Mouse (Mus musculus) lung, embryonic 14.5 days (tissue): ENCODE results near the gene 4930404N11Rik. TPM values are rescaled to one million over a fixed set of nuclear protein-coding genes. Genes with fewer than 3 reads are reported as not detected.

Source experiments
- ATAC-seq: fragments of 200-750 bp; cut with Nextera tagmentation; 2 replicates; pipeline ENCODE4 v1.8.0; 2017; ENCODE audit warnings: mild to moderate bottlenecking, moderate TSS enrichment, moderate library complexity; ENCODE audit not compliant: insufficient read depth
- DNase-seq: peaks from one replicate; pipeline ENCODE4 v3.0.0-alpha.2; 2015
- H3K27ac ChIP-seq: fragments of 300-500 bp; sonication (generic); 2 replicates; pipeline ENCODE4 v1.5.1; 2014; ENCODE audit warnings: low read depth, mild to moderate bottlenecking, moderate library complexity
- H3K27me3 ChIP-seq: fragments of 300-500 bp; sonication (generic); 2 replicates; pipeline ENCODE4 v1.6.1; 2014; ENCODE audit warnings: low read length, control low read depth; ENCODE audit not compliant: insufficient read depth
- H3K36me3 ChIP-seq: fragments of 300-500 bp; sonication (generic); 2 replicates; pipeline ENCODE4 v1.6.1; 2014; ENCODE audit warnings: control low read depth; ENCODE audit not compliant: insufficient read depth
- H3K4me1 ChIP-seq: fragments of 300-500 bp; sonication (generic); 2 replicates; pipeline ENCODE4 v1.6.1; 2014; ENCODE audit warnings: antibody characterized with exemption, control low read depth; ENCODE audit not compliant: insufficient read depth
- H3K4me2 ChIP-seq: fragments of 300-500 bp; sonication (generic); 2 replicates; pipeline ENCODE4 v1.6.1; 2014; ENCODE audit warnings: mild to moderate bottlenecking
- H3K4me3 ChIP-seq: fragments of 300-500 bp; sonication (generic); 2 replicates; pipeline ENCODE4 v1.5.1; 2014; ENCODE audit warnings: low read depth, low read length
- H3K9ac ChIP-seq: fragments of 300-500 bp; sonication (generic); 2 replicates; pipeline ENCODE4 v1.6.1; 2014
- H3K9me3 ChIP-seq: fragments of 300-500 bp; sonication (generic); 2 replicates; pipeline ENCODE4 v1.6.1; 2016; ENCODE audit warnings: low read depth, low read length, control low read depth
- CTCF ChIP-seq: IDR thresholded peaks from 2 replicates; pipeline ENCODE4 v1.5.1; 2016; ENCODE audit warnings: antibody characterized with exemption, low read depth
- WGBS: fragments of 180-500 bp; shearing (Covaris S2); extraction: QIAGEN DNeasy Blood & Tissue Kit; methylation state at CpG from one replicate; pipeline ENCODE4 v1.1.7; 2014; 5-methylcytosine and 5-hydroxymethylcytosine counted together
- polyA plus RNA-seq: library from polyadenylated mRNA; unstranded; fragments of >200 nt; fragmentation: Nextera tagmentation; extraction: Ambion mirVana; gene quantifications from 2 replicates; pipeline ENCODE4 v1.2.1, GENCODE M21; 2014

Gene 4930404N11Rik
- polyA plus RNA-seq, 1 experiment from 2014 or later: 0.92 TPM

DNA sequence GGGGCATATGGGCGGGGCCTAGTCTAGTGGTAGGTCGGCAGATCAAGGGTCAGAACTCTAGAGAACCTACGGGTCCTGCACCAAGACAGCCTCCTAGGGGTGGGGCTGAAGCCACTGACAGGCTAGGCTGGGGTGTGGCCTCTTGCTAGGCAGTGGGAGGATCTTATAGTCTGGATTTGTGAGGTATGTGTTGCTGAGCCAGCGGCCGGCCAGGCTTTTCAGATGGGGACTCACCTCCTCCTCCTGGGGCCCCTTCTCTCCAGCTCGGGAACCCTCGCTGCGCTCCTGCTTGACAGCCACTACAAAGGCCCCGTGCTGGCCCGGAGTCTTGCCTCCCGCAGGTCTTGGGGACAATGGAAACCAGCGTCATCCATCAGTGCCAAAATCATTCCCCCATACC, 16.5 kb downstream of the 4930404N11Rik start:
- peak overlapping the region; percentile 95 for H3K4me2 ChIP-seq
- peak overlapping the region; percentile 81; the same call in 1 of the 2 replicates for H3K27ac ChIP-seq
- H3K27me3 ChIP-seq: 0 out of 2 replicates have a peak, but pooled peaks cover 4% of the 10 kb centered on the region
- H3K9me3 ChIP-seq: no peaks in the 10 kb centered on the region
- H3K4me1 ChIP-seq: peaks cover 14% of the 10 kb centered on the region
- H3K9ac ChIP-seq: peak overlapping the region; percentile 84; the same call in 1 of the 2 replicates
- H3K4me3 ChIP-seq: peak overlapping the region; percentile 79
- DNase-seq (peak; percentile 64), ATAC-seq (no peak)
- TF ChIP-seq CTCF: no peak
- 4% methylated on average over 11 of the region's 12 CpGs for WGBS
- H3K36me3 ChIP-seq: peaks cover 24% of the 10 kb centered on the region

DNA sequence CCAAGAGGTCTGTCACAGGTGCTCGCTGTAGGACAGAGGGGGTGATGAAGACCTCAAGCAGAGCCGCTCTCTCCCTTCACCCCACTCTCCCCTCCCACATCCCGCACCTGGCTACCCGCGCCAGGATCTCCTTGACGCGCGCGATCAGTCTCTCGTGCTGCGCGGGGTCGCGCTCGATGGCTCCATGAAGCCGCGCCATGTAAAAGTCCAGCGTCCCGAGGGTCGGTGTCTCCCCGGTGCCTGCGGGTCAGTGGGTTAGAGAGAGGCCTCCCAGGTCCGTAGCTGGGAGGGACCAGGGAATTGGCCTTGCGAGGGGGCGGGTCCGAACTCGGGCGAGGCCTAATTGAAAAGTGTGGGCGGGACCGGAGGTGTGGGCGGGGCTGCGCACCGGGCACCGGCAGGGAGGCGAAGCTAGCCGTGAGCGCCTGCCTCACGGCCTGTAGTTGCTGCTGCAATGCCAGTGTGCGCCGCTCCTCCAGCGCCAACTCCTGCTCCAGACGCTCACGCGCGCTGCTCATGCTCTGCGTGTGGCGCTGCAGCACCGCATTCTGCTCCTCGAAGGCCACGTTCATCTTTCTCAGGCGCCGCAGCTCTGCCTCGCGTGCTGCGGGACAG, 19.1 kb downstream of the 4930404N11Rik start:
- Histone ChIP-seq H3K27me3 (peaks cover 28% of the 10 kb centered on the region), H3K36me3 (peaks cover 24% of the 10 kb centered on the region), H3K9me3 (no peaks in the 10 kb centered on the region), H3K4me1 (peaks cover 14% of the 10 kb centered on the region), H3K9ac (peak overlapping the region; percentile 23), H3K27ac (0 out of 2 replicates have a peak overlapping the region, but pooled peaks have one; percentile 18), H3K4me3 (peak overlapping the region; percentile 22), H3K4me2 (peak overlapping the region; percentile 61)
- WGBS: 9% methylated on average over 52 of the region's 55 CpGs
- DNase-seq (peak; percentile 84), ATAC-seq (no peak)
- peak; percentile 57 for TF ChIP-seq CTCF

DNA sequence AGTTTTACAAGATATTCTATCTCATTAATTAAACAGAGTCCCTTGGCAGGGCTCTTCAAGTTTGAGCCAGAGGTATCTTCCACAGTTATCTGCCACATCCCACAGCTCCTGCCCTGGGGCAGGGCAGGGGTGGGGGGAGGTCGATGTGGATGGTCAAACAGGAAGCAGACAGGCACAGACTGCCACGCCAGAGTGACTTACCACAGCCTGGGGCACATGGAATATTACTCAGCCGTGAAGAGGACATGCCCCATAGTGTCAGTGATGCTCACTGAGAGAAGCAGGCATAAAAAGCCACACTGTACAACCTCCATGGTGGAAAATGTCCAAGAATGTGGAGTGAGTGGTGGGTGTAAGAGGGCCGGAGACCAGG, 20.5 kb downstream of the 4930404N11Rik start:
- Histone ChIP-seq H3K4me2 (no peak overlapping the region), H3K27me3 (peaks cover 33% of the 10 kb centered on the region), H3K4me1 (peaks cover 14% of the 10 kb centered on the region), H3K27ac (no peak overlapping the region), H3K36me3 (peaks cover 24% of the 10 kb centered on the region), H3K9me3 (no peaks in the 10 kb centered on the region), H3K4me3 (no peak overlapping the region), H3K9ac (no peak overlapping the region)
- DNase-seq (no peak), ATAC-seq (no peak)
- 83% methylated on average over 4 of the region's 4 CpGs for WGBS
- TF ChIP-seq CTCF: no peak

DNA sequence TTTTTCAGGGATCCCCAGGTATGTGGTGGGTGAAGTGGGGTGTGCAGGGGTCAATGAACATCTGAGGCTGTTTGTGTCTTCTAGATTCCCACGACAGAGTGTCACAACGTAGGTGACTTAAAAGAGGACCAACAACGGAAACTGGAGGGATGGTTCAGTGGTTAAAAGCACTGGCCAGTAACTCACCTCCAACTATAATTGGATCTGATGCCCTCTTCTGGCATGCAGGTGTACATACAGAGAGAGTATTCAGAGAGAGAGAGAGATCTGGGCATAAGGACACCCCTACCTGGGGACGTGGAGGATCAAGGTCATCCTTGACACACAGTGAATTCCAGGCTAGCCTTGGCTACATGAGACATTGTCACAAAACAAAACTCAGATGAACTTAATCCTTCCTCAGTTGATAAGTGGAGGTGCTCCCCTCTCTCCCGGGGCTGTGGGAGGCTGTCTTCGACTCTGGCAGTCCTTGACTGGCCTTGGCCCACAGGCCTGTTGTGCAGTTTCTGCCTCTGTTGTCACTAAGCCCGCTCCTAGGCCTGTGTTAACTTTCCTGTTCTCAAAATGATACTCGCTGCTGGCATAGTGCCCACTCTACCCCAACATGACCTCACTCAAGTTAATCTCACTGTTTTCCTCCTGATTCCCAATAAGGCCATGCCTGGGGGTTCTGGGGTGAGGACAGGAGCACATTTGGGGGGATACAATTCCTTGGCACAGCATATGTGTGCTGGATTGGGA, 21.0 kb downstream of the 4930404N11Rik start:
- no peaks in the 10 kb centered on the region for H3K9me3 ChIP-seq
- H3K9ac ChIP-seq: no peak overlapping the region
- H3K36me3 ChIP-seq: peaks cover 24% of the 10 kb centered on the region
- DNase-seq (peak; percentile 46), ATAC-seq (no peak)
- H3K4me3 ChIP-seq: no peak overlapping the region
- no peak overlapping the region for H3K27ac ChIP-seq
- peaks cover 33% of the 10 kb centered on the region for H3K27me3 ChIP-seq
- H3K4me2 ChIP-seq: no peak overlapping the region
- TF ChIP-seq CTCF: peak; percentile 45
- H3K4me1 ChIP-seq: peaks cover 13% of the 10 kb centered on the region
- 41% methylated on average over 8 of the region's 8 CpGs for WGBS

DNA sequence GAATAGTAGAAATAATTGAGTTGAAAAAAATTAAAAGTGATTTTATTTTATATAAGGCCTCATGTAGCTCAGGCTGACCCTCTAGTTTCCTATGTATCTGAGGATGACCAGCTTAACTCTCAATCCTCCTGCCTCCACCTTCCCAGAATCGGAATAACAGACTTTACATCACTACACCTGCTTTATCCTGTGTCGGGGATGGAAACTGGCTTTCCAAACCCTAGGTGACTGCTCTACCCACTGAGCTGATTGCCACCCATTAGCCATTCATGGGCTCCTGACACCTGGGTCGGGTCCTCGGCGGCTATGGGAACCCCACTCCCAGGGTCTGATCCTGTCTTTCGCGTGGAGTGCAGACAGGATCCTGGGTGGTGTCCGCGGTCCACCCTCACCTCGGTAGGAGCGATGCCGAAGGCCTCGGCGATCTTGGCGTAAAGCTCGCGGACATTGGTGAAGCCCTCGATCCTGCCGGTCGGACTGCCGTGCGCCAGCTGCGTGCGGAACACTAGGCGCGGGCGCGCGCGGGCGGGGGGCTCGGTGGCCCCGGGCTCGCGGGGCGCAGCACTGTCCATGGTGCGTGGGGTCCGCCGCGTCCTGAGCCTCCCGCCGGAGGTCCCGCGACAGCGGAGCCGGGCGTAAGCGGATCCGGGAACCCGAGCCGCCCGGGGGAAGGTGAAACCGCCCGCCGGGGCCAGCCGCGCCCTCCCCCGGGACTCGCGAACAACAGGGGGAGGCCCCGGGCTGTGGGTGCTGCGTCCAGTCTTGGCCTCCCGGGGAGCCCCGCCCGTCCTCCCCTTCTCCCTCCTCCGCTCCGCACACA, 22.7 kb downstream of the 4930404N11Rik start, which contains the start of gene Gipc3:
Gene Gipc3 (minus strand): TSS at position 581 of the 820 bp plus-strand sequence.
- Histone ChIP-seq H3K36me3 (peaks cover 14% of the 10 kb centered on the region), H3K27me3 (peaks cover 33% of the 10 kb centered on the region), H3K9ac (peak within 1 kb of the TSS; percentile 58), H3K9me3 (no peaks in the 10 kb centered on the region), H3K4me3 (peak within 1 kb of the TSS; percentile 50), H3K27ac (no peak within 1 kb of the TSS), H3K4me1 (peaks cover 4% of the 10 kb centered on the region; the same call in 1 of the 2 replicates), H3K4me2 (peak within 1 kb of the TSS; percentile 78)
- no peak for DNase-seq
- no peak for TF ChIP-seq CTCF
- no peak for ATAC-seq
- WGBS: 4% methylated on average over 59 of the region's 67 CpGs

DNA sequence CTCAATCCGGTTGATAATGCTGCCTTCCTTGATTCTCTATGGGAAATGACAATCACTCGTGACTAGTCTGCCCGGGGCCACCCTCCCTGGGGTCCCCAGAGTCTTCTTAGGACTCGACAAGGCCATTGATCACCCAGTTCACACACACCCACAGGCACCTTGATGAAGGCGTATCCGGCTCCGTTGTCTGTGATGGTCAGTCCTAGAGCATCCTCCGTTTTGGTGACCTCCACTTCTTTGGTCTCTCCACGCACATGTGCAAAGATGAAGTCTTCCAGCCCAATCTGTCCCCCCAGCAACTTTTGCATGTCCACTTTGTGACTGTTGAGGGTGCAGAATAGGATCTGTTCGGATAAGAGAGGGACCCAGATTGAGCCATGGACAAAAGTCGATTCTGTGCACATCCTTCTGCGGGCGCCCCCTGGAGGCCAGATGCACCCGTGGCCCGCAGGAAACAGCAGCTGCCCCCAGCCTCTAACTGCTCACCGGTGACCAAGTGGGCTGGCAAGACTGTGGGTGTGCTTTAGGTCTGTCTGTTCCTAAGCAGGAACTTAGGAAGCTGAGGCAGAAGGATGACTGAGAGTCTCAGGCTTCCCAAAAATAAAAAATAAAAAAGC, 24.2 kb downstream of the 4930404N11Rik start:
- no peak overlapping the region for H3K4me3 ChIP-seq

More for the DNA sequence above, 24.2 kb downstream of the 4930404N11Rik start:
- Histone ChIP-seq H3K27ac (no peak overlapping the region), H3K4me1 (no peaks in the 10 kb centered on the region), H3K9me3 (no peaks in the 10 kb centered on the region), H3K4me2 (no peak overlapping the region), H3K27me3 (peaks cover 33% of the 10 kb centered on the region), H3K36me3 (peaks cover 10% of the 10 kb centered on the region; the same call in 1 of the 2 replicates), H3K9ac (no peak overlapping the region)
- DNase-seq (peak; percentile 83), ATAC-seq (no peak; the same call in 1 of the 2 replicates)
- 34% methylated on average over 16 of the region's 16 CpGs for WGBS
- peak; percentile 88 for TF ChIP-seq CTCF
